Mouse (Mus musculus) G1E (cell line): ENCODE results near the gene Mpzl1.

Experiments
- GATA1 ChIP-seq: IDR thresholded peaks from 2 replicates; pipeline ENCODE4 v1.6.1; 2012; ENCODE audit warnings: borderline replicate concordance, low read length, inconsistent platforms, mixed read lengths
- GATA2 ChIP-seq: IDR thresholded peaks from 2 replicates; pipeline ENCODE4 v1.6.1; 2012; ENCODE audit warnings: low read depth, low read length, inconsistent platforms, borderline replicate concordance

GRCm38 (mm10) chr1:165651158-165651557 is 16.8 kb upstream of the Mpzl1 start:
- no peak for TF ChIP-seq GATA1
- no peak for TF ChIP-seq GATA2
